Mouse (Mus musculus): Measurements from ENCODE around the gene Sdk1.

DNA sequence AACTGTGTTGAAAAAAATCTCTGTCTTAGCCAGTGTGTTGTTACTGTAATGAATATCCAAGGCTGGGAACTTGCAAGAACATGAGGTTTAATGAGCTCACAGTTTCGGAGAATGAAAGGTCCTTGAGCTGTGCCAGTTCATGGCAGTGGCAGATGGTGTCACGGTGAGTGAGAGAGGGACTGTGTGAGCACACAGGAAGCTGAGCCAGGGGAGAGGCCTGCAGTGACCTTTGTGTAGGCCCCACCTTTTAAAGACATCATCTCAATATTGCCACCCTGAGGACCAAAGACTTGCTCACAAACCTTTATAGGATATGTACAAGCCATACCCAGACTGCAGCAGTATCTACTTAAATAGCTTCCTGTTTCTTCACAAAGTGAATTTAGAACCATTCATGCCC is 656.2 kb downstream of the Sdk1 start:
- TF ChIP-seq CTCF (IDR thresholded peaks at IDR 0.05; ENCODE audit: low read depth): no peak
- TF ChIP-seq EP300 (optimal IDR thresholded peaks at IDR 0.05): no peak

Data from stomach, postnatal 0 days (tissue).